Mouse (Mus musculus): Measurements from ENCODE around the gene Rab35.

The Rab35 gene

GRCm38 (mm10) chr5:115650885-115651284, 19.2 kb downstream of the Rab35 start:
- no peak for DNase-seq

- no peak for DNase-seq
Observed at GRCm38 (mm10) chr5:115651821-115652220, 20.1 kb downstream of the Rab35 start.

GRCm38 (mm10) chr5:115652681-115653575, 21.2 kb downstream of the Rab35 start:
- peak; percentile 100 for DNase-seq

- DNase-seq: no peak
Observed at GRCm38 (mm10) chr5:115653776-115654175, 22.1 kb downstream of the Rab35 start.

- no peak for DNase-seq
Observed at GRCm38 (mm10) chr5:115656677-115657076, 25.0 kb downstream of the Rab35 start.

GRCm38 (mm10) chr5:115657234-115657633, 25.5 kb downstream of the Rab35 start:
- no peak for DNase-seq

- no peak for DNase-seq
Observed at GRCm38 (mm10) chr5:115658352-115658751, 26.6 kb downstream of the Rab35 start.

GRCm38 (mm10) chr5:115662658-115663057, 30.9 kb downstream of the Rab35 start:
- DNase-seq: no peak

- no peak for DNase-seq
Observed at GRCm38 (mm10) chr5:115666366-115667065, 34.8 kb downstream of the Rab35 start.

GRCm38 (mm10) chr5:115667210-115667609, 35.5 kb downstream of the Rab35 start:
- no peak for DNase-seq

- no peak for DNase-seq
Observed at GRCm38 (mm10) chr5:115667894-115668293, 36.2 kb downstream of the Rab35 start.

GRCm38 (mm10) chr5:115668986-115669385, 37.3 kb downstream of the Rab35 start:
- no peak for DNase-seq

GRCm38 (mm10) chr5:115669974-115670373, 38.3 kb downstream of the Rab35 start:
- DNase-seq: no peak

GRCm38 (mm10) chr5:115670406-115670805, 38.7 kb downstream of the Rab35 start:
- no peak for DNase-seq

GRCm38 (mm10) chr5:115671846-115672245, 40.1 kb downstream of the Rab35 start:
- no peak for DNase-seq

- DNase-seq: no peak
Observed at GRCm38 (mm10) chr5:115685126-115685525, 53.4 kb downstream of the Rab35 start.

- DNase-seq: no peak
Observed at GRCm38 (mm10) chr5:115686716-115687115, 55.0 kb downstream of the Rab35 start.

GRCm38 (mm10) chr5:115693271-115693670, 61.6 kb downstream of the Rab35 start:
- no peak for DNase-seq

- DNase-seq: no peak
Observed at GRCm38 (mm10) chr5:115695191-115695770, 63.6 kb downstream of the Rab35 start.

- no peak for DNase-seq
Observed at GRCm38 (mm10) chr5:115696811-115697210, 65.1 kb downstream of the Rab35 start.

Measured in thymus, postnatal 4 days (tissue).